Mouse (Mus musculus) lung, postnatal 25 days (tissue): Measurements from ENCODE around the gene Tada2a.

Experiments
- DNase-seq: peaks from one replicate; pipeline ENCODE4 v3.0.0; 2022; ENCODE audit warnings: low spot score

Gene Tada2a

GRCm38 (mm10) chr11:84113623-84114022 is 15.8 kb downstream of the Tada2a start:
- DNase-seq = no peak

- no peak for DNase-seq
Measured at GRCm38 (mm10) chr11:84107137-84107536, 22.3 kb downstream of the Tada2a start.

- no peak for DNase-seq
Measured at GRCm38 (mm10) chr11:84104036-84104435, 25.4 kb downstream of the Tada2a start.

GRCm38 (mm10) chr11:84101182-84101581 is 28.2 kb downstream of the Tada2a start:
- no peak for DNase-seq

- DNase-seq = no peak
Measured at GRCm38 (mm10) chr11:84097251-84097998, 32.0 kb downstream of the Tada2a start.

GRCm38 (mm10) chr11:84095084-84095483 is 34.3 kb downstream of the Tada2a start:
- no peak for DNase-seq

- no peak for DNase-seq
Measured at GRCm38 (mm10) chr11:84090572-84090971, 38.8 kb downstream of the Tada2a start.

GRCm38 (mm10) chr11:84081901-84082300 is 47.5 kb downstream of the Tada2a start:
- DNase-seq = no peak

GRCm38 (mm10) chr11:84080327-84080726 is 49.1 kb downstream of the Tada2a start:
- no peak for DNase-seq

GRCm38 (mm10) chr11:84079887-84080286 is 49.5 kb downstream of the Tada2a start:
- DNase-seq = peak; percentile 60

- no peak for DNase-seq
Measured at GRCm38 (mm10) chr11:84079361-84079760, 50.0 kb downstream of the Tada2a start.

- no peak for DNase-seq
Measured at GRCm38 (mm10) chr11:84078601-84079000, 50.8 kb downstream of the Tada2a start.

- no peak for DNase-seq
Measured at GRCm38 (mm10) chr11:84077008-84077407, 52.4 kb downstream of the Tada2a start.

GRCm38 (mm10) chr11:84073816-84074764 is 55.3 kb downstream of the Tada2a start:
- DNase-seq = peak; percentile 72

- peak; percentile 44 for DNase-seq
Measured at GRCm38 (mm10) chr11:84072904-84073651, 56.3 kb downstream of the Tada2a start.

GRCm38 (mm10) chr11:84069034-84069370 is 60.4 kb downstream of the Tada2a start, which contains the start of gene Dusp14:
Dusp14 (minus strand) TSS chr11:84069261.
- DNase-seq = no peak

GRCm38 (mm10) chr11:84068191-84069033 is 61.0 kb downstream of the Tada2a start:
- DNase-seq = peak; percentile 42

GRCm38 (mm10) chr11:84067720-84068190 is 61.6 kb downstream of the Tada2a start:
- peak; percentile 59 for DNase-seq

GRCm38 (mm10) chr11:84066927-84067645 is 62.3 kb downstream of the Tada2a start:
- peak; percentile 67 for DNase-seq

- no peak for DNase-seq
Measured at GRCm38 (mm10) chr11:84066071-84066481, 63.3 kb downstream of the Tada2a start.
